Mouse (Mus musculus) cerebellum, postnatal 25 days (tissue): ENCODE results near the gene Npas3.

Experiments
- DNase-seq, 2 experiments: peaks; one replicate each; pipeline ENCODE4 v3.0.0; 2021; ENCODE audit warnings: mixed read lengths in 2 of 2

The Npas3 gene

GRCm38 (mm10) chr12:53295747-53296146 is 47.3 kb downstream of the Npas3 start:
- no peak for DNase-seq

- DNase-seq, result no peak
Measured at GRCm38 (mm10) chr12:53297946-53298840, 49.7 kb downstream of the Npas3 start.

GRCm38 (mm10) chr12:53300964-53301363 is 52.5 kb downstream of the Npas3 start:
- DNase-seq, result no peak

- no peak for DNase-seq
Measured at GRCm38 (mm10) chr12:53302129-53302528, 53.7 kb downstream of the Npas3 start.

GRCm38 (mm10) chr12:53316715-53317114 is 68.2 kb downstream of the Npas3 start:
- no peak for DNase-seq

- DNase-seq, result no peak
Measured at GRCm38 (mm10) chr12:53317801-53318200, 69.3 kb downstream of the Npas3 start.

- no peak for DNase-seq
Measured at GRCm38 (mm10) chr12:53320526-53320925, 72.0 kb downstream of the Npas3 start.

- DNase-seq, result no peak
Measured at GRCm38 (mm10) chr12:53321018-53321417, 72.5 kb downstream of the Npas3 start.

- DNase-seq, result no peak
Measured at GRCm38 (mm10) chr12:53321944-53322343, 73.5 kb downstream of the Npas3 start.

GRCm38 (mm10) chr12:53327653-53328188 is 79.2 kb downstream of the Npas3 start:
- DNase-seq, result no peak

GRCm38 (mm10) chr12:53328257-53328736 is 79.8 kb downstream of the Npas3 start:
- DNase-seq, result peak in 1 of 2 experiments; percentile 23

- DNase-seq, result no peak
Measured at GRCm38 (mm10) chr12:53330141-53330540, 81.7 kb downstream of the Npas3 start.

GRCm38 (mm10) chr12:53331391-53331790 is 82.9 kb downstream of the Npas3 start:
- DNase-seq, result no peak

- DNase-seq, result no peak
Measured at GRCm38 (mm10) chr12:53331800-53332199, 83.3 kb downstream of the Npas3 start.

- DNase-seq, result no peak
Measured at GRCm38 (mm10) chr12:53333251-53333650, 84.8 kb downstream of the Npas3 start.

GRCm38 (mm10) chr12:53338349-53338948 is 90.0 kb downstream of the Npas3 start:
- DNase-seq, result no peak

- no peak for DNase-seq
Measured at GRCm38 (mm10) chr12:53342741-53343140, 94.3 kb downstream of the Npas3 start.

- DNase-seq, result no peak
Measured at GRCm38 (mm10) chr12:53351860-53352259, 103.4 kb downstream of the Npas3 start.

- no peak for DNase-seq
Measured at GRCm38 (mm10) chr12:53365751-53366150, 117.3 kb downstream of the Npas3 start.

- no peak for DNase-seq
Measured at GRCm38 (mm10) chr12:53384851-53385250, 136.4 kb downstream of the Npas3 start.

- no peak for DNase-seq
Measured at GRCm38 (mm10) chr12:53405856-53406255, 157.4 kb downstream of the Npas3 start.

GRCm38 (mm10) chr12:53407776-53408175 is 159.3 kb downstream of the Npas3 start:
- no peak for DNase-seq

- no peak for DNase-seq
Measured at GRCm38 (mm10) chr12:53409711-53410110, 161.2 kb downstream of the Npas3 start.

- DNase-seq, result no peak
Measured at GRCm38 (mm10) chr12:53410647-53411046, 162.2 kb downstream of the Npas3 start.
